Mouse (Mus musculus) left cerebral cortex, adult 11 months (tissue): ENCODE measurements around the gene Uqcrh.

ENCODE experiments used
- DNase-seq: peaks from one replicate; pipeline ENCODE4 v3.0.0; 2022; ENCODE audit warnings: low spot score

The Uqcrh gene

DNA sequence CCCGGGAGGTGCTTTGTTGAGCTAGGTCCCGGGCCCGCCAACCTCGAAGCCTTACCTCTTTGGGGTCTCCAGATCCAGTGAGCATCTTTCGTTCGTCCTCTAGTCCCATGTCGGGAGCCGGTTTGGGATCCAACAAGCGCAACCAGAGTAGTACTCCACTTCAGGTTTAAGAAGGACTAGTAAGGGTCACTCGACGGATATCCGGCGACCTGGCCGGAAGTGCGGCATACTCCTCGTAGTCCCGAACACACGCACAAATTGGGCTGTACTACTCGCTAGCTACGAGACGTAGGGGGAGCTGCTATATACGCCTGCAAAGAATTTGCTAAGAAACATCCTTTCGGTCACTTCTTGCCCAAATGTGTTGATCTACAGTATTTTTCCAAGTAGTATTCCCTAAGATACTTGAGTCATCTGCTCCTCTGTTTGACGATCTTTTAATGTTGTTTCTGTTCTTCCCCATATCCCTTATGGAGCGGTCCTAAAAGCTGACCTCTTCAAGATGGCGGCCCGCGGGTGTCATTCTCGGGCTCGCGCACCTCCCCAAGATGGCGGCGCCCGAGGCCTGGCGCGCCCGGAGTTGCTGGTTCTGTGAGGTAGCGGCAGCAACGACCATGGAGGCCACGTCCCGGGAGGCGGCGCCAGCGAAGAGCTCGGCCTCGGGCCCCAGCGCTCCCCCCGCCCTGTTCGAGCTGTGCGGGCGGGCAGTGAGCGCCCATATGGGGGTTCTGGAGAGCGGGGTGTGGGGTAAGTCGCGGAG is at the start of gene Uqcrh, which contains the start of gene Lrrc41:
Gene Uqcrh, minus strand, starts transcription at position 211 of the 760 bp plus-strand sequence.
Gene Lrrc41, plus strand, starts transcription at position 409 of the 760 bp plus-strand sequence.
- peak; percentile 93 for DNase-seq

DNA sequence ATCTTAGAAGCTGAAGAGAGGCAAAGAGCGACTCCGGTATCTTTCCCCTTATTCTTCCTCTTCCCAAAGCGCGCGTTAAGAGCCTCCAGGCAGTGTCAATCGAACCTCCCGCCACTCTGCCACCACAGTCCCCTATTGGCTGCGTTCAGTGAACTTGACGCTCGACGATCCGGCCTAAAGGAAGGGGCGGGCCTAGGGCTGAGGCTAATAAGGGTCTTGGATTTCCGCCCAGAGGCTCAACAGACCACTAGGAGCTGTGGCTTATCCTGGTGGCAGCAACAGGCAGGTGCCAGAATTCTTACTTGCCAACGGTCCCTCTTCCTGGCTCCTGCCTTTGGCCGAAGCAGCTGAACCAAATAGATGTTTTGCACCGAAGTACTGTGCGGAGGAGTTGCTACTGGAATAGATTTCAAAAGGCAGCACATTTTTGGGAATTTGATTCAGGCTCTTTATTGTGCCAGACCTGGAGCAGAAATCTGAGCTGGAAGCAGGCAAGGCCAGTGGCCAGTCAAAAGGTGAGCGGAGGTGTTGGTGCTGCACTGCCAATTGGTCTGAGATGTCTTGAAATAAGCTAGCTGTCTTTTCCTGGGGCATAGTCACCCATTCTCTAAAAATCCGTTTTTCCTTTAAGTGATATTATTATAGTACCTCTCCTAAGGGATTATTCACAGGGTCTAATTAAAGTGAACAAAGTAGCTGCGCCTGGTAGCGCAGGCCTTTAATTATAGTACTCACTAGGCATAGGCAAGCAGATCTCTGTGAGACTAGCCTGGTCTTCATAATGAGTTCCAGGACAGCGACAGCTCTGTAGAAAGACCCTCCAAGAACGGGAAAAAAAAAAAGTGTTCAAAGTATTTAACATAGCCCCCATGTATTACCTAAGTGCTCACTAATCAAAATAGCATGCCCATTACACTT is 49.0 kb upstream of the Uqcrh start, which contains the start of the genes Rad54l and Pomgnt1:
Gene Rad54l, minus strand, starts transcription at position 89 of the 918 bp plus-strand sequence.
Gene Pomgnt1, plus strand, starts transcription at position 239 of the 918 bp plus-strand sequence.
- DNase-seq = peak; percentile 58

DNA sequence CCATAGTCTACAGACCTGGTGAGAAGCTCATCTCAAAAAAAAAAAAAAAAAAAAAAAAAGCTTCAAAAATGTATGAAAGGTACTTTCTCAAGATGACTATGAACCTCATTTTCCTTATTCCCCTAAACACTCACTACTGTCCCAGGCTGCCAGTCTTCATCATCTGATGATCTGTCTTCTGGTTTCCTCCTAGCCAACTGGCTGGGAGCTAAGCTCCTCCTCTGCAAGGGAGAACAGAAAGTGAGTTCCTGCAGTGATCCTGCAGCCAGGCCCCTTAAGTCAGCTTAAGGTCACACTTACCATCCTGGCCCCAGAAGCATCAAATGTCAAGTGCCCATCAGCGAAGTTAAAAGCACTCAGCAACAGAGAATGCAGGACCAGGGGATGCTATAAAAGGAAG is 47.9 kb upstream of the Uqcrh start:
- no peak for DNase-seq

DNA sequence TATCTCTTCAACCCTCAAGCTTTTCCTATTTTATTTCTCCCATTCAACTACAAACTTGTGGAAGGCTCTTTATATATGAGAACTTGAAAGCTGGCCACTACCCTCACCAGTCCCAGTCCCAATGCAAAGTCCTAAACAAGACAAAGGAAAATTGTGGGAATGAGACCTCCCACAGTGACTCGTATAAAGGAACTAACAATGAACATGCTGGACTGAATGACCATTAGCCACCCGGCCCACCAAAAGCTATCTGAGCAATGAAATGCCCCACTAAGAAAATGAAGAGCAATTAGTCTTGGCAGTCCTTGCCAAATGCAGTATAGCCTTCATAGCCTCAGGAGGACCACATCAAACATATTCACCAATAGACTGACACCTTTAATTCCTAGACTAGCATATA is 36.6 kb upstream of the Uqcrh start:
- DNase-seq = no peak

DNA sequence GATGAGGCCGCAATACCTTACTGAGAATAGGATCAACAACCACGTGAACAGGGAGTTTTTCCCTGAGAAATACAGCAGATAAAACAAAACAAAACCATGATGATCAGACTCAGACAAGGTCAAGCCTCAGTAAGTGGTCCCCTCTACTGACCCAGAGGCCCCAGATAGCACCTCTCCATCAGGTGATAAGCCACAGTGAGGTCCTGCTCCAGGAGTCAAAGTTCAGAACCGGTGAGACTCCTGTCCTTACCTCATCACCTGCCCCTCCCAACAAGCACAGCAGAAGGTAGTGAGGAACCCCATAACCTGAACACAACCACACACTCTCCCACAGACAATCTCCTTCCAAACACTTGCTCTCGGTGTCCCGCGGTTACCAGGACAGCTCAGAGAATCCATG is 35.8 kb upstream of the Uqcrh start:
- DNase-seq = no peak

DNA sequence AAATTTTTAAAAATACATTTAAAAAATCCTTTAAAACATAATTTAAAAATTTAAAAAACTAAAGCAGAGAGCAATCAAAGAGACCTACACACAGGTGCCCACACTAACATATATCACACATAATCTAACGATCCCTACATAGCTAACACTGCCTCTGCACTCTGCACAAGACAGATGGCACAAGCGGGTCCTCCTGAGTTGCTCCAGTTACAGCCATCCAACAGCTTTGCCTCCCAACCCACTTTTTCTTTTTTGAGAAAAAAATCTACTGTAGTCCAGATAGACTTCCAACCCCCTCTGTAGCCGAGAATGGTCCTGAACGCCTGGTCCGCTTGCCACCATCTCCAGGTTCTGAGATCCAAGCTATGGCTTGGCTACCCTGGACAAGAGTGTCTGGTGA is 30.4 kb upstream of the Uqcrh start:
- no peak for DNase-seq

DNA sequence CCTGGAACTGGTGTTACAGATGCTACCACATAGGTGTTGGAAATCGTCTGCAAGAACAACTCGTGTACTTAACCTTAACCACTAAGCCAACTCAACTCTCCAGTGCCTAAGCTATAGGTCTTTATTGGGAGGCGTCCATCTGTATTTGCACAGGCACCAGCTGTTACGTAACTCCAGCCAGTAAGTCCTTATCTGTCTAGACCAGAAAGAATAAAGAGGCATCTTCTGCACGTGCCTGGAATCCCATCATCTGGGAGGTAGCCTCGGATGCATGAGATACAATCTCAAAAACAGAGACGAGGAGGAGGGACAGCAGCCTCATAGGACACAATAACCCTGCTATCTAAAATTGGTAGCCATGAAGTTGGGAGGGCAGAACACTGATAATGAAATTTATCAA is 26.1 kb upstream of the Uqcrh start:
- DNase-seq = no peak

DNA sequence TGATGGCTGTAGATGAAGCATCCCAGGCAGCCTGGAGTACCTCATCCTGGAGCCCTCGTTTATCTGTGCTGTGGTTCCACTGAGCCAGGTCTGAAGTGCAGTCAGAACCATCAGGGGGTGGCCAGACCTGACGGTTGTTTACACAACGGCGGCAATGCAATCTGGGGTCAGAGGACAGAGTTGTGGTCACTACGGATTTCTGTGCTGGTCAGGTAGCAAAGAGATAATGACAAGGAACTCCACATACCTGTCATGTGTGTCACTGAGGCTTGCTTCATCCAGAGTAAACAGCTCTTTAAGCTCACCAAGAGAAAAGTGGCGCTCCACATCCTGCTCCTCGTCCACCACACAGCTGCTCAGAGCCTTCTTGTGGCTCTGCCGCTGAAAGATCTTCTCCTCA is 22.3 kb upstream of the Uqcrh start:
- no peak for DNase-seq

DNA sequence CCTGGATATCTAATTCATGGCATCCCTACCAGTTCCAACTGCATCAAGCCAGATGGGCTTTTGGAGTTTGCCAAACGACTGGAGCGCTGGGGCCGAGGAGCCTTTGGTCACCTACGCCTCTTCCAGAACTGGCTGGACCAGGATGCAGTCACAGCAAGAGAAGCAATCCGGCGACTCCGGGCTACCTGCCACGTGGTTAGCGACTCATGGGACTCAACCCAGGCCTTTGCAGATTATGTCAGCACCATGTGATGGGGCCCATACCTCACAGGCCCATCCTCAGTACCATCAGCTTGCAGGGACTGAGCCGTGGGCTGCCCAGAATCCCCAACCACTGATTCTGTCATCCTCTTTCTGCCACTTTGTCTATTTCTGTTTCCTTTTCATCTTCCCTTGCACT is 21.4 kb upstream of the Uqcrh start:
- DNase-seq = no peak

DNA sequence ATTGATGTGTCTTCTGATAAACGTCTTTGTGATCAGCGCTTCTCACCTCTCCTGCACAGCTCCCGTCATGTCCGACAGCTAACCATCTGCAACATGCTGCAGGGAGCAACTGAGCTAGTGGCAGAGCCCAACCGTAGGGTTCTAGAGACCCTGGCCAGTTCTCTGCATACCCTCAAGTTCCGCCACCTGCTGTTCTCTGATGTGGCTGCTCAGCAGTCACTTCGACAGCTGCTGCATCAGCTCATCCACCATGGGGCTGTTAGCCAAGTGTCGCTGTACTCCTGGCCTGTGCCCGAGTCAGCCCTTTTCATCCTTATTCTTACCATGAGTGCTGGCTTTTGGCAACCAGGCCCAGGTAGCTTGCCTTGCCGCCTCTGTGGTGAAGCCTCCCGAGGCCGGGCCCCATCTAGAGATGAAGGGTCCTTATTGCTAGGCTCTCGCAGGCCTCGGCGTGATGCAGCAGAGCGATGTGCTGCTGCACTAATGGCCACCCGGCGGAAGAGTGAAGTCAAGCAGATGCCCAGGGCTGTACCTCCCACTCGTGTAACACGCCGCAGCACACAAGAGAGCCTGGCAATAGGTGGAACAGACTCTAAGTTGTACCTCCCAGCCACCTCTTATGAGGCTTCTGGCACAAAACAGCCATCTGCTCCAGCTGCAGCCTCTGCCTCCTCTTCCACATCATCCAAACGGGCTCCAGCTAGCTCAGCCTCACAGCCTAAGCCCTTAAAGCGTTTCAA is 13.8 kb upstream of the Uqcrh start:
- no peak for DNase-seq

DNA sequence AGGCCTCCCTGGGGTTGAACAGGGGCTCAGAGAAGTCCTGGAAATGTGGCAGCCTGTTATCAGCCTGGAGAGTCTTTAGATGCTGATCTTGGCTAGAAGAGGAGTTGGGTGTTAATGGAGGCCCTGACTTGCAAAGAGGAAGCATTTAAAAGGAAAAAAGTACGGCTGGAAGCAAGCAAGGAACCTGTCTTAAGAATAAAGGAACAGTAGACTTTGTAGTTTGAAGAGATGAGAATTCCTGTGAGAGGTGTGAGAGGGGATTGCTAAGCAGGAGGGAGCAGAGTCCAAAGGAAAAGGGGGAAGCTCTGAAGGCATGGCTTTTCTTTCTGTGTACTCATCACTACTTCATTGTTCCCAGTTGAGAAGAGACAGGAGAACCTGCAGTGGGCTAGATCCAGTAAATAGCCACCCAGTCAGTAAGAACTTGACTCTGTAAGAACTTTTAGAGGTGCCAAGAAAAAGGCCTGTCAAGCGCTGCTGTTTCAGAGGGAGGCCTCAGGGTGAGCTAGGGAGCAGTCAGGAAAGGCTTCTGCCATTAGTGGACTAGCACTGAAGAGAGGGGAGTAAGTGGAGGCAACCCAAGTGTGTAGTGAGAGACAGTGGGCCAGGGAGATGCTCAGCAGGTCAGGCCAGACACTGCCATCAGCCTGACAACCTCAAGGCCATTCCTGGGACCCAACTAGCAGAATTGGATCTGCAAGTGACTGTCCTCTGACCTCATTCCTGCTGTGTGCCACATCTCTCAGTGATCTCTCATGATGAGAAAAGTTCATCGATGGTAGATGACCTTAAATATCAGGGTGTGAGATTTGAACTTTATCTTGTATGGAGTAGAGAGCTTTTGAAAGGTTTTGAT is 2.6 kb upstream of the Uqcrh start:
- DNase-seq = no peak

DNA sequence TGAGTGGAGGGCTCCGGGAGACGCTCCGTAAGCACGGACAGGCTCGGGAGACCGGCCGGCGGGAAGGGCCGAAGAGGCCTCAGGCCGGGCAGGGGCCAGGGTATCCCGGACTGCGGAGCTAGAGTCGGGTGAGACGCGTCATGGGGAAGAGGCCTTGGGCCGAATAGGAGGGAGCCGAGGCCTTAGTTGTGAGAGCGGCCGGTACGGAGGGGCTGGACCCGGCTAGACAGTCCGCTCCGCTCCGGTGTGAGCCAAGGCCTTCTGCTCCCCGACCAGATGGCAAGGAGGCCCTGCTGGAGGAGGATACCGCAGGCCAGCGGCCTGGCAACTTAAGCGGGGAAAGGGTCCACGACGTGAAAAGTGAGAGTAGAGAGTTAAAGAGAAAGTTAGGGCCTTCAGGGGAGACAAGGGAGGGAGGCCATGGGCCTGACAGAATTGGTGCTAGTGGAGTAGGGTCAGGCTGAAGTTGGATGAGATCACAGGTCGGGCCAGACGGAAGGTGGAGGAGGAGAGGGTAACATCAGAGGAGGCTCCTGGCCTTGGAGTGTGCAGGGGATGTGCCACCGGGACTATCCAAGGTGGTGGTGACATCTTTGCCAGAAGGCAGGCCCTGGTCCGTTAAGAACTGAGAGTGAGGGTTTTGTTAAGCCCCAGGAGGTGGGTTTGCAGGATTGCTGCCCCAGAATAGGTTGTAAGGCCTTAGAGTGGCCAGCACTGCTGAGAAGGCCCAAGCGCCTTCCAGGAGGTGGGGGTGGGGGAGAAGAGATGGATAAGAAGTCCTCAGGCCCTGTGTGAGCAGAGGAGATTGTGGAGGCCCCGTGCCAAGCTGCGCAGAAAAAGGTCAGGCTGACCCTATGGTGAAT is 1.7 kb upstream of the Uqcrh start:
- DNase-seq = no peak

DNA sequence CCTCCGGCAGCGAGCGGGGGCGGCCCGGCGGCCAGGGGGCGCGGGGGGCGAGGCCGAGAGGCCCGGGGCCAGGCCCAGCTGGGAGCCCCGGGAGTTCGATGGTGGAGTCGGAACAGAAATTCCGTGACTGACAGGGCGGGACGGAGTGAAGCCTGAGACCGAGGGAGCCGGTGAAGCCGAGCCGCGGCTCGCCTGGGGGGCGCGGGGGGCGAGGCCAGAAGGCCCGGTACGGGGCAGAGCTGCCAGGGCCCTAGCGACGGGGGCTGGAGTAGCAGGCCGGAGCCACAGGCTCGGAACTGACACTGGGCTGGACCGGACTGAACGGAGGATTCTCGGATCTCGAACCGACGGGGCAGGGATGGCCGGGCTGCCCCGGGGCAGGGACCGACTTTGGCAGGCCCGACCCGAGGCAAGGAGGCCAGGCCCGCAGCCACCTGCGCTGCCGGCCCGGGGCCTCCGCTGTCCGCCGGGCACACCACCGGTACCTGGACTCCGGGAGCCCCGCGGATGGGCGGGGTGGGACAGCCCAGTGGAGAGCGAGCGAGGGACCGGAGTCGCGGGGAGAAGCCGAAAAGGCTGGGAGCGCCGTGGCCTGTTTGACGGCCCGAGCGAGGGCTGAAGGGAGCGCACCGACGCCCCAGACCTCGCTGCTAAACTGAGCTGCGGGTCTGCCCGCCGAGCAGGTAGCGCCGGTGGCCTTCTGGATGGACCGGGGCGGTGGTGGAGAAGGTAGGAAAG is 929 bp upstream of the Uqcrh start:
- no peak for DNase-seq

DNA sequence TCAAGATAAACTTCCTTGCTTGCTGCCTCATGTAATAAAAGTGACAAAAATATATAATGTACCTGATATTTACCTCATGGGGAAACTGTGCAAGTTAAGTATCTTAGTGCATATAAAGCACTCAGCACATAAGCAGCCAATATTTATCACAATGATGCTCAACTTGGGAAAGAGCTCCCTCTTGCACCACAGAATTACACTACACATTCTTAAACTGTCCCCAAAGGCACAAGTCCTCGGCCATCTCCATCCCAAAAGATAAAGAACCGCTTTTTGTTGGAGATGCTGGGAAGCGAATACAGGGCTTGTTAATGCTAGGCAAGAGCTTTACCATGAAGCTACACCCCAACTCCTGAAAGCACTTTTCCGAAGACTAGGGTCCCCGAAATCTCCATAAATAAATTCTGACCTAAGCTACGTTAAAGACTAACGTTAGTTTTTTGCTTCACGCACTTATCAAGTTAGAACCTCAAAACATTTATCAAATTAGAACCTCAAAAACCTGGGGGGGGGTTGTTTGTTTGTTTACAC is 661 bp downstream of the Uqcrh start:
- DNase-seq = no peak

DNA sequence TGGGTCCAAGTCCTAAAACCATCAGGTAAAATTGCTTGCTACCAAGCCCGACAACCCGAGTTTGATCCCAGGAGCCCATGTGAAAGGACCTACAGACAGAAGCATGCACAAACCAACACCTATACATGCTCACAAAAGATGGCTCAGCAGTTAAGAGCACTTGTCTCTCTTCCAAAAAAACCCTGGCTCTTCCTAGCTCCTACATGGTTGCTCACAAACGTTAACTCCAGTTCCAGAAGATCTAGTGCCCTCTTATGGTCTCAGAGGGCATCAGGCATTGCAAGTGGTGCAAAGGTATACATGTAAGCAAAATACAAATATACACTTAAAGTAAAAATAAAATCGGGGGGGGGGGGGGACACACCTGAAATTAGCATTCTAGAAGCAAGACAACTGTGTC is 1.7 kb downstream of the Uqcrh start:
- no peak for DNase-seq

DNA sequence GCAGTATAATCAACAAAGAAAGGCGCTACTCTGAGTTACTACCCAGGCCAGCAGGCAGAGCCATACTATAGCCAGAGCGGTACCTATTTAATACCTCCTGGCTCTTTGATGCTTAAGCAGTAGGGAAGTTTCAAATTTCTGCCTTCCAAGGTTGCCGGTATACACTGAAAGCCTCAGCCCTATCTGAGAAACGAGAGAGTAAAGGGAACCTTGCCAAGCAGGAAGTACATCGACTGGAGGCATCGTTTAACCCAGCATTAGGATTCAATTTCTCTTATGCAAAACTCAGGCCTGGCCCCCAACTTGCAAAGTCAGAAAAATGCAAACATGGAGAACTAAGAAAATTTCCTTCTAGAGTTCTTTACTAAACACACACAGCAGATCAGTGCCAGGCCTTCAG is 4.8 kb downstream of the Uqcrh start:
- no peak for DNase-seq

DNA sequence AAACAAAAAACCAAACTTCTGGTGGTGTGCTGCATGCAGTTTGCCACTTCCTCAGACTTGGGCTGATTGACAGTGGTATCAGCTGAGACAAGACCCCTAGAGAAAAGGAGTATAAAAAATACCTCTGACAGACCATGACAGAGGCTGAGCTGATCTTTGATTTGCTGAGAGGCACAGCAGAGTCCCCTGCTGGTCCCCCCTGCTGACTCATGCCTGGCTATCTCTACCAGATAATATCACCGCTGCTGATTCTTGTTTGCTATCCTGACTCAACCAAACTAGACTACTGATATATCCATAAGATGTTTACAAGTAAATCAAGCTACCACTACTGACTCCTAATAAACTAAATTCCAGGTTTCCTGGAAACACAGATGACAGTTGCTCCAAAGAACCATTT is 11.0 kb downstream of the Uqcrh start:
- no peak for DNase-seq

DNA sequence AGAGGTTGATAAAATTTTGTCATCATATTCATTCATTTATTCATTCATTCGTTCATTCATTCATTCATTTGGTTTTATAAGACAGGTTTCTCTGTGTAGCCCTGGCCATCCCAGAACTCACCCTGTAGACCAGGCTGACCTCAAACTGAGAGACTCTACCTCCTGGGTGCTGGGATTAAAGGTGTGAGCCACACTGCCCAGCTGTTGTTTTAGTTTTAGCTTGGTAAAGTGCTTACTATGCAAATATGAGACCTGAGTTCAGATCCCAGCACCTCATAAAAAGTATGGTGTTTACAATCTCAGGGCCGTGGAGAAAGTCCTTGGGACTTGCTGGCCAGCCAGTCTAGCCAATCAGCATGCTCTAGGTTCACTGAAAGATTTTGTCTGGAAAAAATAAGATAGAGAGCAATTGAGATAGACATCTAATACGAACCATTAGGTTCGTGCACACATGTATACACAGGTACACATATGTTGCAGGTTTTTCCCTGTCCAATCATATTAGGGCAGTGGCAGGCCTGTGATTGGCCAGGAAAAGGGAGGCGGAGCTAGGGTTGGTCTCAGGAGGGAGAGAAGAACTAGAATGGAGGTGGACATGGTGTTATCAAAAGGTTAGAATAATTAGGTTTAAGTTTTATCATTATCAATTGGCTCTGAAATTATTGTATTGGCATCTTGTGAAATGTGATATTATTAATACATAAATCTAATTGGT is 15.7 kb downstream of the Uqcrh start:
- no peak for DNase-seq

DNA sequence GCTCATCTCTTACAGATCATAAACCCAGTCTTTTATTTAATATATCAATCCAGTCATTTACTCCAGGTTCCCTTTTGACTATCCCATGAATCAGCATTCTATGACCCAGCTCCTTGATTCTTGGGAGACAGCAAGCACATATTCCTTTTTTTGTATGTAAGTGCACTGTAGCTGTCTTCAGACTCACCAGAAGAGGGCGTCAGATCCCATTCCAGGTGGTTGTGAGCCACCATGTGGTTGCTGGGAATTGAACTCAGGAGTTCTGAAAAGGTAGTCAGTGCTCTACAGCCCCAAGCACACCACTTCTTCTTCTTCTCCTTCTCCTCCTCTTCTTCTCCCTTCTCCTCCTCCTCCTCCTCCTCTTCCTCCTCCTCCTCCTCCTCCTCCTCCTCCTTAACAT is 17.3 kb downstream of the Uqcrh start:
- no peak for DNase-seq
